Mouse (Mus musculus) heart, postnatal 14 days (tissue): ENCODE results near the gene Sat2. TPM values are rescaled to one million over a fixed set of nuclear protein-coding genes. Genes with fewer than 3 reads are reported as not detected.
"Not testable (repeated sequence)": the region's sequence is repeated elsewhere in the genome, so short reads cannot be mapped to it uniquely, and the experiment has no call there.

Source experiments
- DNase-seq, 2 experiments: peaks; one replicate each; pipeline ENCODE4 v3.0.0; 2021 to 2022
- intact Hi-C: fragments of 180-260 bp; cut with DNase I; formaldehyde crosslinking; loops from one replicate; pipeline ENCODE4 v1.15.1; 2025
- total RNA-seq, 2 experiments: library from RNA; stranded (reverse); gene quantifications; 2 replicates each; pipeline ENCODE4 v1.2.3; 2021

Sat2 gene
- total RNA-seq, 2 experiments from 2014 or later, result 1.6 to 2.5 TPM

DNA sequence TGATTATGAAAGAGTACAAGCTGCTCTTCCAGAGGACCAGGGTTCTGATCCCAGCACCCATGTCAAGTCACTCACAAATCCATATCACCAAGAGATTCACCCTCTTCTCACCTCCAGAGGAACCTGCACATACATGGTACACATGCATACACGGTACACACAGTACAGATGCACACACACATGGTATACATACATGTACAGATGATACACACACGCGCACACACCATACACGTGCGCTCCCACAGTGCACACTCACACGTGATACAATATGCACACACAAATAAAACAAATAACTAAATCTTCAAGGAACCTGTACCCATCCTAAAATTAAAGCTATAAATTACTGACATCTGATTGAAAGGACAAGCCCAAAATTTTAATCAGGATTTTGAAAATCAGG is 27.0 kb upstream of the Sat2 start:
- DNase-seq, result no peak
- intact Hi-C loops, result no loop called here

GRCm38 (mm10) chr11:69599436-69599835 is 22.4 kb upstream of the Sat2 start:
- intact Hi-C loops, result no loop called here
- no peak for DNase-seq

GRCm38 (mm10) chr11:69600098-69600497 is 21.7 kb upstream of the Sat2 start:
- DNase-seq, result peak; percentile 62 to 80
- intact Hi-C loops, result loop anchor here (2.0 kb wide), 1 partner anchor 13 kb away; no protein-coding TSS in a partner anchor

DNA sequence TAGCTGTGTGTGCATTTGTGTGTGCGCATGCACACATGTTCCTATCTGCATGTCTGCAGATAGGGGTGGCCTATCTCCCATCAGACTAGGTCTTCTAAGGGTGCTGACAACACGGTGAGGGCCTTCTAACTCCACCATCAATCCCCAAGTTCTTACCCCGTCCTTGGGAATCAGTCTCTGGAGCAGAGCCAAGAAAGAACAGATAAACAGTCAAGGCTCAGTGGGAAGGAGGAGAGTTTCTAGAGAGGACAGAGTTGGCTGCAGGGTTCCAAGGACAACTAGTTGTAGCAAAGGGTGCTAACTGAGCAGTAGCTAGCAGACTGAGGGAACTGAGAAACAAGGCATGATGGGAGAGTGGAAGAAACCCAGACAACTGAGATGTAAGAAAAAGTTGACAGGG is 20.1 kb upstream of the Sat2 start:
- intact Hi-C loops, result loop anchor here (2.0 kb wide), 1 partner anchor 15 kb away; no protein-coding TSS in a partner anchor
- DNase-seq, result no peak

GRCm38 (mm10) chr11:69603516-69603915 is 18.3 kb upstream of the Sat2 start:
- peak in 1 of 2 experiments; percentile 42 for DNase-seq
- intact Hi-C loops, result no loop called here

DNA sequence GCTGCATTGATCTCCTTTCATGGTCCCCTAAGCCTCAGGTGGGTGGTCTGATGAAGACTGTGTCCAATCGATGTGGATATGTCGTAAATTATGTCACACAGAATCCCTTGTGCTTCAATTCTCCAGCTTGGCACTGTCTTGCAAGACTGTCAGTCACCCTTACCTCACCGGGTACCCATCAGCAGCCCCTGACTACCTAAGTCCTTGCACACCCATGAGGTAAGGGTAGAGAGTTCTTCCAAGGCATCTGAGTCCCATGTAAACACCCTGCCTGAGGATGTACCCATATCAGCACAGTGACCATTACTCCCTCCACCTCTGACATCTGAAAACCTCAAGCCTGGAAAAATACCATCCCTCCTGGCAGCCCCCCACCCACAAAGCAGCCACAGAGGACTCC is 17.5 kb upstream of the Sat2 start:
- intact Hi-C loops, result loop anchor here (2.0 kb wide), 1 partner anchor 24 kb away; the partner anchor contains the start of genes Trp53 and Wrap53
- no peak for DNase-seq

GRCm38 (mm10) chr11:69604795-69605664 is 16.8 kb upstream of the Sat2 start:
- intact Hi-C loops, result loop anchor here (2.0 kb wide), 1 partner anchor 24 kb away; the partner anchor contains the start of genes Trp53 and Wrap53
- DNase-seq, result peak; percentile 34 to 39

DNA sequence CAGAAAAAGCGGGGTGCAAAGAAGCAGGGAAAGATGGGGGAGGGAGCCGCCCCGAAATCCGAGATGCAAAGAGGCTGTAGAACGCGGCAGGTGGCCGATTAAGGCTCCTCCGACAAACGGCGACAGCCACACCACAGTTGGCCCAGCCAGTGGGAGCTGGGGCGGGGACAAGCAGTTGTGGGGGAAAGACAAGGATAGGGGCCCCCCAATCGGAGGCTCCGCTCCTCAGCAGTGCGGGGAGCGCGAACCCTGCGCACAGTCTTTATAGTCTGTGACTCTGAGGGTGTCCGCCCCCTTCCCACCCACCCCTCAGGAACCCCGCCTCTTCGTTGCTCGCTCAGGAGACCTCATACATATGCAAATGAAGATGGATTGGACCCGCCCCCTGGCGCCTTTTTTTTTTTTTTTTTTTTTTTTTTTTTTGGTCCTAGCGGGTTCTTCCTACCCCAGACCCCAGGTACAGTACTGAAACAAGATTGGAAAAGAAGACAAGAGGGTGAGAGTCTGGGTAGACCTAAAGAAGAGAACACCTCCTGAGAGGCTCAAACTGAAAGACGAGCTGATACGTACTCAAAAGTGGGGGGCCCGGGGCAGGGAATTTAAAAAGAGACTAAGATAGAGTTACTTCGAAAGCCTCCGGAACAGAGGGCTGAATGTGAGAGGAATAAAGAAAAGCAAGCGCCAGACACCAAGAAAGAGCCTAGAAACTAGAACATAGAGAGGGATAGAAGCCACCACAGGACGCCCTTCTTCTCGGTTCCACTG is 15.9 kb upstream of the Sat2 start, which contains the start of gene Atp1b2:
Atp1b2 (minus strand) TSS at position 217 of the 765 bp plus-strand sequence.
- DNase-seq, result peak; percentile 71 to 76
- intact Hi-C loops, result loop anchor here (2.0 kb wide), 1 partner anchor 25 kb away; the partner anchor contains the start of genes Trp53 and Wrap53

DNA sequence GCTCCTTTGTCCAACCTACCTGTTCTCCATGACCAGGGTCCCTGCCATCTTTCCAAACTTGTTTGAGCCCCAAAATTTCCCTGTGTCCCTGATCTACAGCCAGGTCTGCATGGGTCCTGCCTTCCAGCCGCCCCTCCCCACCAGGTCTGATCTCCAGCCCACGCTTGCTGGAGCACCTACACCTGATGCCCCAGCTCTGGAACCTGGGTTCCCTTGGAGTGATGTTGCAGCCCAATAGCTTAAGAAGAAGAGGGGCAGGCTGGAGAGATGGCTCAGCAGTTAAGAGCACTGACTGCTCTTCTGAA is 15.4 kb upstream of the Sat2 start:
- intact Hi-C loops, result no loop called here

DNA sequence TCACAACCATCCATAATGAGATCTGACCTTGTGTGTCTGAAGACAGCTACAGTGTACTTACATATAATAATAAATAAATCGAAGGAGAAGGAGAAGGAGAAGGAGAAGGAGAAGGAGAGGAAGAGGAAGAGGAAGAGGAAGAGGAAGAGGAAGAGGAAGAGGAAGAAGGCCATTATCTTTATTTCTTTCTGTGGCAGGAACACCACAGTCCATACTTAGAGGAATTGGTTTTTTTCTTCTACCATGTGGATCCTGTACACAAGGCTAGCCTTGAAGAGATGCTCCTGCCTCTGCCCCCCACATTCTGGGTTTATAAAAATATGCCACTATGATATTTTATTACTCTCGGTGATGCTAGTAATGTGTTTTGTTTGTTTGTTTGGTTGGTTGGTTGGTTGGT is 15.0 kb upstream of the Sat2 start:
- intact Hi-C loops, result no loop called here
- no peak for DNase-seq

More for the DNA sequence above, 15.4 kb upstream of the Sat2 start:
- no peak for DNase-seq

DNA sequence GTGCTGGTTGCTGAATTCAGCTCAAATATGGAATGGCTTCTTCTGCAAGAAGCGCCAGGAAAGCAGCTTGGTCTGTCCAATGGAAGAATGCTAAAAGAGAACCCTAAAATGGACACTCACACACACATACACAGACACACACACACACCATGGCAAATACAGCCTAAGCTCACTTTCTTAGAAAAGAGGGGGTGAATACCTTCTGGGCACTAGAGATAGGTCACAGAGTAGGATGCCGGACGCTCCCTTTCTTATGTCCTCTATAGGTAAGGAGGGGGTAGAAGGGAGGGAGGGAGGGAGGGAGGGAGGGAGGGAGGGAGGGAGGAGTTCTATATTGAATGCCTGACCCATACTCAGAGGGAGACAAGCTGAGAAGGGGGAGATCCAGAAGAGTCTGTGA is 13.3 kb upstream of the Sat2 start:
- intact Hi-C loops, result no loop called here
- no peak for DNase-seq

GRCm38 (mm10) chr11:69609416-69609815 is 12.4 kb upstream of the Sat2 start:
- no peak for DNase-seq
- intact Hi-C loops, result no loop called here

GRCm38 (mm10) chr11:69610899-69611298 is 10.9 kb upstream of the Sat2 start:
- DNase-seq, result no peak
- intact Hi-C loops, result no loop called here

DNA sequence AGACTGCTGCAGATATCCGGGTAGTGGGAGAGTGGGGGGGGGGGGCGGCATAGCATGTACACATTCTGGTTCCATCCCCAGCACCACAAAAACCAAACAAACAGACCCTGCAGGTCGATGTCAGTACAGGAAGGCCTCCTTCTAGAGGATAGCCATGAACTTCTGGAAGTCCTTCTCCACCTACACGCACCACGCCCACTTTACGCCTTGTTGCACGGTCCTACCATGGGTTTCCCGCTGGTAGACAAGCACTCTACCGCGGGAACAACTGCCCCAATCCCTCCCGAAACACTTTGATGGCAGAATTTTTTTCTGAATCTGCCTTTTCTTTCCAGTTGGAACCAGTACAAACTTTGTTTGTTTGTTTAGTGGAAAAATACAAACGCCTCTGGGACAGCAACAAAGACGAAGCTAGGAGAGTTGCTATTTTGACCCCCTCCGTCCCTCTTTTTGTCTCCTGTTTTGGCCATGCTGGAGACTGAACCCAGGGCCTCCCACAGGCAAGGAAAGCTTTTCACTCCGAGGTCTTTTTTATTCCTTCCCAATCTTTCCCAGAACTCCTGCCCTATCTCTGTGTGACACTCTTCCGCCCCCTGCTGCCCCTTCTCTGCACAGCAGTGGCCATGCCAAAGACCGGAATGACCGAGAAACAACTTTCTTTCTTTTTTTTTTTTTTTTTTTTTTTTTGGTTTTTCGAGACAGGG is 8.1 kb upstream of the Sat2 start:
- DNase-seq, result peak; percentile 89 to 95
- intact Hi-C loops, result loop anchor here (1.0 to 2.0 kb wide), 2 partner anchors 34 to 67 kb away; no protein-coding TSS in a partner anchor

GRCm38 (mm10) chr11:69614257-69614588 is 7.6 kb upstream of the Sat2 start:
- DNase-seq, result not testable (repeated sequence)
- intact Hi-C loops, result loop anchor here (2.0 kb wide), 1 partner anchor 67 kb away; no protein-coding TSS in a partner anchor

DNA sequence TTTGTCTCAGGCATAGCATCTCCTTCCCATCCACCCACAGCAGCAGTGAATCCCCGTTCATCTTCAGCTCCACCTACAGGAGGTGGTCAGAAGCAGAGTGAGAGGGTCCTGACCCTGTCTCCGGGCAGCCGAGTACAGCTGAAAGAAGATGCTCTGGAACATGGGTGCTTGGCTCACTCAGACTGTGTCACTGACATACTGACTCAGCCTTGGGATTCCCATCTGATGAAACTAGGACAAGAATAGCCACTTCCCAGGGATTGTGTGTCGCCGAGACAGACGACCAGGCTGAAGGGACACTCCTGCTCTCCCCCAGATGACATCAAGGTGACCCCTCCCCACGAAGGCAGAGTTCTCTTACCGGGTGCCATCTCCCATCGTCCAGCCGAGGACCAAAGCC is 5.0 kb upstream of the Sat2 start:
- intact Hi-C loops, result no loop called here
- no peak for DNase-seq

DNA sequence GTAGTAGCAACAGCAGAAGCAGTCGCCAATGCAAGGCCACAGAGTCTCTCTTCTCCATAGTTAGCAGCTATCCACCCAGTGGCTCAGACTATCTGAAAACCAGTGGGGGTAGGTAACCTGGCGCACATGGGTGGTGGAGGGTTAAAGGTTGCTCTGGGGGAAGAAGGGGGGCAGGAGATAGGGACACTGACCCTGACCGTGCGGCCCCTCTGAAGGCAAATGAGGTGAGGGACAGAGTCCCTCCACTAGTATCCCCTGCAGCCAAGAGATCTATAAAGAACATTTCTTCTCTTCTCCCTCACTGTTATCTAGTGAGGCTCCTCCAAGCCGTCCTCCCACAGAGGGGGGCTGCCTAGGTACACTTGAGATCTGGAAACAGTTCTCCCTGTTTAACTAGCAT is 4.0 kb upstream of the Sat2 start, which contains the start of gene Shbg:
Shbg (minus strand) TSS at position 101 of the 400 bp plus-strand sequence.
- intact Hi-C loops, result no loop called here
- DNase-seq, result no peak

DNA sequence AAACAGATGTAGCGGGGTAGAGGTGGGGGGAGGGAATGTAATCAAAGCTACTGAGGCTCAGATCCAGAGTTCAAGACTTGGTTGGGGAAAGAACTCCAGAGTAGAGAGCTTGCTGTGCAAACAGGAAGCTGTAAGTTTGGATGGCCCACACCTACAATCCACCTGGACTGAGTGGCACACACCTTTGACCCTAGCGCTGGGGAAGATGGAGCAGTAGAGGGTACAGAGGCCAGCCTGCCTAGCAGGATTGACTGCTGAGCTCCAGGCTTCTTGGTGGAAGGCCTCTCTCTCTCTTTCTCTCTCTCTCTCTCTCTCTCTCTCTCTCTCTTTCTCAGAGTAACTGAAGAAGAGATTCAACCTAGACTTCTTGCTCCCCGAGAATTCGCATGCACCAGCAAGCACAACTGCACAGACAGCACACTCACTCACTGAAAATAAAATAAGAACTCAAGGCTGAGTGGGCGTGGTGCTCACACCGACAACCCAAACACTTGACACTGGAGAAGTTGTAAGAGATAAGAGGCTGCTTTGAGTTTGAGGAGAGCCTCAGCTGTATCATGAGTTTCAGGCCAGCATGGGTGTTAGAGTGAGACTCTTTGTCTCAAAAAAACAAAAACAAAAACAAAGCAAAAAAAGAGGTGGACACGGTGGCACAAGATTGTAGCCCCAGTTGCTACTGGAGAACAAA is 1.3 kb upstream of the Sat2 start:
- intact Hi-C loops, result no loop called here
- DNase-seq, result no peak

DNA sequence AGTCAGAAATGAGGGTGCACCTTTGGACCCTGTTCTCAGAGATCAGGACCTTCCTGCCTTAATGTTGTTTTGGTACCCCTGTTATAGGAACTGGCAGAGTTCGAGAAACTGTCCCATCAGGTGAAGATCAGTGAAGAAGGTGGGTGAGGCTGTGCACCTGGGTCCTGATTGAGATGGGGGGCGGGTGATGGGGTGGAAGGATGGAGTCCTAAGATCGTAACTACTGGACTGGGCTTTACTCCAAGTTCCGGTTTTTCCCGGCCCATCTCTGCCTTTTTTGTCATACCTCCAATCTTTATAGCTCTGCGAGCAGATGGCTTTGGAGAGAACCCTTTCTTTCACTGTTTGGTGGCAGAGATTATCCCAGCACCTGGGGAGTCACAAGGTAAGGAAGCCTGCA is 582 bp downstream of the Sat2 start:
- no peak for DNase-seq
- intact Hi-C loops, result no loop called here

DNA sequence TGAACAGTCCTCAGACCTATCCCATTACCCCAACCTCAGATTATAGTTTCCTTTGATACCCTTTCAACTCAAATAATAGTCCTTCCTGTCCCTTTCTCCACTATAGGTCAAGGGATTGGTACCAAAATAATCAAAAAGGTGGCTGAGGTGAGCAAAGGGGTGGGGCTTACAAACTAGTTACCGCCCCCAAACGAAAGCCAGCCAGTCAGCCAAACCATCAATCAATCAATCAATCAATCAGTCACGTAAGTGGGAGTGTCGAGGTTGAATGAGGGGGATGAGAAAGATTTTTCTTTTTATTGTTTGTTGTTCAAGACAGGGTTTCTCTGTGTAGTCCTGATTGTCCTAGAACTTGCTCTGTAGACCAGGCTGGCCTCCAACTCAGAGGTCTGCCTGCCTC is 1.2 kb downstream of the Sat2 start:
- no peak for DNase-seq
- intact Hi-C loops, result no loop called here
